Mouse (Mus musculus): ENCODE data around the gene Ppp3ca.

DNA sequence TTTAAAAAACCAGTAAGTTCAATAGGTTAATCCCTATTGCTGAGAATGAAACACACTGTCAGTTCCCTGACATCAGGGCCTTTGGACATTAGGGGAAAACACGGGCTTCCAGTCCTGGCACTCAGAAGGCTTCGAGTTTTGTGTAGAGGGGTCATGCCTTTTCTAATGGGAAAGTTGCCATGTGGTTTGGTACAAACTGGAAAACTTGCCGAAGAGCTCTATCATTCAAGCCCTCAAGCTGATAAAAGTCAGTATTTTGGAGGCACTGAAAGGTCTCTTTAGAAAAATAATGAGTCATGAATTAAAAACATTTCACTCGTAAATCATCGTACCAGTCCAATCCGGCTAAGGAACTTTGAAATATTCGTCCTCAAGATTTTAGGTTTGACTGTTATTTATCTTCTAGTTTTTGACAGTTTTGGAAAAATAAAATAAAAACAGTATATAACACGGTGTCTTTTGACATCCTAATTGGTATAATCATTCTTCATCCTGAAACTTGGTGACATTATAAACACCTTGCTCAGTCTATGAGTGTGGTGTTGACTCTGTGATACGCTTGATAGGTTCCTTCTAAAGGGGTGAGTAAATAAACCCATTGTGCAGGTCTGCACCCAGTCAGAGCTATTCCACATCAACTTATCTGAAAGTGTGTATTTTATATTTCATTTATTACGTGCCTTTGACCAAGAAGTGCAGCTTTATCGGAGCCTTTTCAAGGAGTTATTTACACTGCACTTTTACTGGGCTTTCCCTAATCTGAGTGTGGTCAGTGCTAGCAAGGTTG, 192.3 kb downstream of the Ppp3ca start:
- TF ChIP-seq CTCF (IDR thresholded peaks at IDR 0.05 in 2 of 3, conservative IDR thresholded peaks at IDR 0.05 in 1 of 3; ENCODE audit: control insufficient read depth in 1 of 3, insufficient read depth in 1 of 3, low read depth in 2 of 3, low read length in 3 of 3, poor library complexity in 1 of 3, severe bottlenecking in 1 of 3) (no peak), ELF1 (IDR thresholded peaks at IDR 0.05; ENCODE audit: low read depth, low read length) (no peak), ZC3H11A (IDR thresholded peaks at IDR 0.05; ENCODE audit: low read depth, low read length) (no peak), UBTF (IDR thresholded peaks at IDR 0.05; ENCODE audit: borderline replicate concordance, insufficient read depth, low read depth, low read length) (no peak), POLR2A (IDR thresholded peaks at IDR 0.05; ENCODE audit: control insufficient read depth in 1 of 2, insufficient read depth in 1 of 2, low read depth in 1 of 2, low read length in 2 of 2, poor library complexity in 1 of 2) (no peak)

All from MEL (cell line).